Mouse (Mus musculus): ENCODE measurements around the gene Tecpr1. TPM values are rescaled to one million over a fixed set of nuclear protein-coding genes. Genes with fewer than 3 reads are reported as not detected.
A peak's percentile ranks its signal among the peaks of the same experiment; 100 is the strongest.

Gene Tecpr1
- polyA plus RNA-seq, 1 experiment: 16.4 TPM

- TF ChIP-seq POLR2A (IDR thresholded peaks at IDR 0.05; ENCODE audit: control insufficient read depth, low read depth, low read length) (peak; percentile 72; the same call in 1 of the 2 replicates), CTCF (IDR thresholded peaks at IDR 0.05; ENCODE audit: control insufficient read depth, insufficient read depth, insufficient replicate concordance, low read depth, low read length) (no peak)
- Histone ChIP-seq H3K36me3 (ENCODE audit: control insufficient read depth, insufficient read depth, low read length) (no peaks in the 10 kb centered on the region), H3K27me3 (ENCODE audit: control insufficient read depth, insufficient read depth, low read length) (no peaks in the 10 kb centered on the region), H3K27ac (ENCODE audit: control insufficient read depth, insufficient read depth, low read depth, low read length) (no peak within 1 kb of the TSS), H3K4me3 (ENCODE audit: control insufficient read depth, low read depth, low read length) (peak within 1 kb of the TSS; percentile 69), H3K4me1 (ENCODE audit: control insufficient read depth, insufficient read depth, low read length) (peaks cover 9% of the 10 kb centered on the region)
These were observed 20.6 kb upstream of the Tecpr1 start, which contains the start of gene Bri3 for GRCm38 (mm10) chr5:144243901-144244487. TSS of gene Bri3 (plus strand) at chr5:144244437.

GRCm38 (mm10) chr5:144238969-144239368 is 15.6 kb upstream of the Tecpr1 start:
- Histone ChIP-seq H3K4me3 (ENCODE audit: control insufficient read depth, low read depth, low read length) (no peak overlapping the region), H3K27me3 (ENCODE audit: control insufficient read depth, insufficient read depth, low read length) (no peaks in the 10 kb centered on the region), H3K4me1 (ENCODE audit: control insufficient read depth, insufficient read depth, low read length) (no peaks in the 10 kb centered on the region), H3K27ac (ENCODE audit: control insufficient read depth, insufficient read depth, low read depth, low read length) (no peak overlapping the region), H3K36me3 (ENCODE audit: control insufficient read depth, insufficient read depth, low read length) (no peaks in the 10 kb centered on the region)
- TF ChIP-seq POLR2A (IDR thresholded peaks at IDR 0.05; ENCODE audit: control insufficient read depth, low read depth, low read length): no peak
- TF ChIP-seq CTCF (IDR thresholded peaks at IDR 0.05; ENCODE audit: control insufficient read depth, insufficient read depth, insufficient replicate concordance, low read depth, low read length): no peak

GRCm38 (mm10) chr5:144234714-144235113 is 11.3 kb upstream of the Tecpr1 start:
- TF ChIP-seq CTCF (IDR thresholded peaks at IDR 0.05; ENCODE audit: control insufficient read depth, insufficient read depth, insufficient replicate concordance, low read depth, low read length) (no peak), POLR2A (IDR thresholded peaks at IDR 0.05; ENCODE audit: control insufficient read depth, low read depth, low read length) (no peak)
- no peak overlapping the region for H3K27ac ChIP-seq (ENCODE audit: control insufficient read depth, insufficient read depth, low read depth, low read length)
- H3K36me3 ChIP-seq (ENCODE audit: control insufficient read depth, insufficient read depth, low read length): no peaks in the 10 kb centered on the region
- no peaks in the 10 kb centered on the region; the same call in 1 of the 2 replicates for H3K4me1 ChIP-seq (ENCODE audit: control insufficient read depth, insufficient read depth, low read length)
- no peaks in the 10 kb centered on the region for H3K27me3 ChIP-seq (ENCODE audit: control insufficient read depth, insufficient read depth, low read length)
- no peak overlapping the region for H3K4me3 ChIP-seq (ENCODE audit: control insufficient read depth, low read depth, low read length)

GRCm38 (mm10) chr5:144234222-144234621 is 10.8 kb upstream of the Tecpr1 start:
- Histone ChIP-seq H3K27ac (ENCODE audit: control insufficient read depth, insufficient read depth, low read depth, low read length) (no peak overlapping the region), H3K27me3 (ENCODE audit: control insufficient read depth, insufficient read depth, low read length) (no peaks in the 10 kb centered on the region), H3K36me3 (ENCODE audit: control insufficient read depth, insufficient read depth, low read length) (no peaks in the 10 kb centered on the region), H3K4me1 (ENCODE audit: control insufficient read depth, insufficient read depth, low read length) (no peaks in the 10 kb centered on the region; the same call in 1 of the 2 replicates), H3K4me3 (ENCODE audit: control insufficient read depth, low read depth, low read length) (no peak overlapping the region)
- TF ChIP-seq CTCF (IDR thresholded peaks at IDR 0.05; ENCODE audit: control insufficient read depth, insufficient read depth, insufficient replicate concordance, low read depth, low read length): no peak
- no peak for TF ChIP-seq POLR2A (IDR thresholded peaks at IDR 0.05; ENCODE audit: control insufficient read depth, low read depth, low read length)

- Histone ChIP-seq H3K36me3 (ENCODE audit: control insufficient read depth, insufficient read depth, low read length) (no peaks in the 10 kb centered on the region), H3K4me3 (ENCODE audit: control insufficient read depth, low read depth, low read length) (no peak overlapping the region), H3K4me1 (ENCODE audit: control insufficient read depth, insufficient read depth, low read length) (no peaks in the 10 kb centered on the region; the same call in 1 of the 2 replicates), H3K27me3 (ENCODE audit: control insufficient read depth, insufficient read depth, low read length) (no peaks in the 10 kb centered on the region), H3K27ac (ENCODE audit: control insufficient read depth, insufficient read depth, low read depth, low read length) (0 out of 2 replicates have a peak overlapping the region, but pooled peaks have one; percentile 29)
- no peak for TF ChIP-seq CTCF (IDR thresholded peaks at IDR 0.05; ENCODE audit: control insufficient read depth, insufficient read depth, insufficient replicate concordance, low read depth, low read length)
These were observed 9.1 kb upstream of the Tecpr1 start for GRCm38 (mm10) chr5:144232531-144232930.

GRCm38 (mm10) chr5:144231410-144231809 is 8.0 kb upstream of the Tecpr1 start:
- no peaks in the 10 kb centered on the region; the same call in 1 of the 2 replicates for H3K4me1 ChIP-seq (ENCODE audit: control insufficient read depth, insufficient read depth, low read length)
- no peak overlapping the region for H3K27ac ChIP-seq (ENCODE audit: control insufficient read depth, insufficient read depth, low read depth, low read length)
- no peak overlapping the region for H3K4me3 ChIP-seq (ENCODE audit: control insufficient read depth, low read depth, low read length)
- H3K27me3 ChIP-seq (ENCODE audit: control insufficient read depth, insufficient read depth, low read length): no peaks in the 10 kb centered on the region
- TF ChIP-seq POLR2A (IDR thresholded peaks at IDR 0.05; ENCODE audit: control insufficient read depth, low read depth, low read length) (no peak), CTCF (IDR thresholded peaks at IDR 0.05; ENCODE audit: control insufficient read depth, insufficient read depth, insufficient replicate concordance, low read depth, low read length) (no peak)
- H3K36me3 ChIP-seq (ENCODE audit: control insufficient read depth, insufficient read depth, low read length): no peaks in the 10 kb centered on the region

GRCm38 (mm10) chr5:144230216-144230615 is 6.8 kb upstream of the Tecpr1 start:
- TF ChIP-seq CTCF (IDR thresholded peaks at IDR 0.05; ENCODE audit: control insufficient read depth, insufficient read depth, insufficient replicate concordance, low read depth, low read length) (no peak), POLR2A (IDR thresholded peaks at IDR 0.05; ENCODE audit: control insufficient read depth, low read depth, low read length) (no peak)
- Histone ChIP-seq H3K36me3 (ENCODE audit: control insufficient read depth, insufficient read depth, low read length) (no peaks in the 10 kb centered on the region), H3K4me1 (ENCODE audit: control insufficient read depth, insufficient read depth, low read length) (peaks cover 3% of the 10 kb centered on the region; the same call in 1 of the 2 replicates), H3K4me3 (ENCODE audit: control insufficient read depth, low read depth, low read length) (no peak overlapping the region), H3K27me3 (ENCODE audit: control insufficient read depth, insufficient read depth, low read length) (no peaks in the 10 kb centered on the region), H3K27ac (ENCODE audit: control insufficient read depth, insufficient read depth, low read depth, low read length) (no peak overlapping the region)
